Mouse (Mus musculus): Measurements from ENCODE around the gene Arid3a. TPM values are rescaled to one million over a fixed set of nuclear protein-coding genes. Genes with fewer than 3 reads are reported as not detected.

Arid3a gene
- polyA plus RNA-seq, 1 experiment from 2014 or later: 11.1 TPM

DNA sequence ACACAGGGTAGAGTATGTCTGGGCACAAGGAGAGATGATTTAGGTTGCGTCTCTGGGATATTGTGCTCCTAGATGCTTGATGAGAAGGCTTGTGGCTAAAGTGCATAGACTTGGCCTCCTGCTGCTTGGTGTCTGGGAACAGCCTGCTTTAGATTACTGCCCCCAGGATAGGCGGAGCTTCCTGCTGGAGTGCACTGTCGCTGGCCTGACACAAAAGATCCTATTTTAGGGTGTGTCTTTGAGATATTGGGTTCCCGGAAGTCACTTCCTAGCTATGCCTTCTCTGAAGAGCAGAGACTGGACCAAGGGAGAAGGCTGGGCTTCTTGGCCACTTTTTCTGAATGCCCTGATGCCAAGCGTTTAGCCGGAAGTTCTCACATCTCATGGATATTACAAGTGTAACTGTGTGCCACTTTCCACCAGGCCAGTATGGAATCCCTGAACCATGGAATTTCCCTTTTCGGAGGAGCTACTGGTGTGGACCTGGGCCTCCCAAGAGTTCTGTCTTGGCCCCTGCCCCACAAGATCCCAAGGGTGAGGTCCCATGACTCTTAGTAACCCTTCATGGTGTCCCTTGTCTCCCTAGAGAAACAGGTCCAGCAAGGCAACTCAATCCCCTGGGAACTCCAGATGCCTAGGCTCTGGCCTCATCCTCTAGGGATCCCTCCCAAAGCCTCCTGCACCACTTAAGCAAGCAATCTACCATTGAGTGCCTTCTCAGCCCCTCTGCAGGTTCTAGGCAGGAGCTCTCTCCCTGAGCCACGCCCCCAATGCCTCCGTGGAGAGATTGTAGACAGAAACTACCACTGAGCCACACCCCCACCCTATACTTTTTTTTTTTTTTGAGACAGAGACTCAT lies 76.8 kb downstream of the Arid3a start:
- DNase-seq (ENCODE audit: low spot score): no peak
- Histone ChIP-seq H3K36me3 (peaks cover 7% of the 10 kb centered on the region), H3K4me1 (replicated peaks) (peaks cover 19% of the 10 kb centered on the region), H3K4me3 (peak overlapping the region; percentile 16; the same call in 1 of the 2 replicates), H3K27me3 (ENCODE audit: insufficient read depth, poor library complexity, severe bottlenecking) (peaks cover 69% of the 10 kb centered on the region), H3K9me3 (no peaks in the 10 kb centered on the region), H3K27ac (0 out of 2 replicates have a peak overlapping the region, but pooled peaks have one; percentile 29)
- 62% methylated on average over 9 of the region's 9 CpGs for WGBS

- DNase-seq (ENCODE audit: low spot score): no peak
- H3K27ac ChIP-seq: no peak overlapping the region
- no peaks in the 10 kb centered on the region for H3K9me3 ChIP-seq
- H3K4me3 ChIP-seq: no peak overlapping the region
- peaks cover 13% of the 10 kb centered on the region for H3K36me3 ChIP-seq
- peaks cover 63% of the 10 kb centered on the region for H3K27me3 ChIP-seq (ENCODE audit: insufficient read depth, poor library complexity, severe bottlenecking)
- WGBS: 93% methylated on average over 8 of the region's 8 CpGs
- peaks cover 19% of the 10 kb centered on the region for H3K4me1 ChIP-seq (replicated peaks)
Observed at GRCm38 (mm10) chr10:80004233-80004705, 77.4 kb downstream of the Arid3a start.

Other genes with a start within 250 kb of the Arid3a start
- 243 and 244 TPM in 2 replicates for gene Cdc34, start 244.8 kb upstream of the Arid3a start, polyA plus RNA-seq (2016; fragmentation: Nextera tagmentation; extraction: Ambion mirVana)
- gene Gzmm, start 238.0 kb upstream of the Arid3a start, polyA plus RNA-seq (2016; fragmentation: Nextera tagmentation; extraction: Ambion mirVana): 0.75 and 1.2 TPM in 2 replicates
- gene Bsg, start 222.6 kb upstream of the Arid3a start, polyA plus RNA-seq (2016; fragmentation: Nextera tagmentation; extraction: Ambion mirVana): 657 and 686 TPM in 2 replicates
- gene Hcn2, start 210.4 kb upstream of the Arid3a start, polyA plus RNA-seq (2016; fragmentation: Nextera tagmentation; extraction: Ambion mirVana): 0.08 and 0.11 TPM in 2 replicates
- gene Polrmt, start 180.5 kb upstream of the Arid3a start, polyA plus RNA-seq (2016; fragmentation: Nextera tagmentation; extraction: Ambion mirVana): 47.3 and 51.6 TPM in 2 replicates
- 0.12 and 0.55 TPM in 2 replicates for gene Fgf22, start 172.0 kb upstream of the Arid3a start, polyA plus RNA-seq (2016; fragmentation: Nextera tagmentation; extraction: Ambion mirVana)
- 124 and 136 TPM in 2 replicates for gene Rnf126, start 160.1 kb upstream of the Arid3a start, polyA plus RNA-seq (2016; fragmentation: Nextera tagmentation; extraction: Ambion mirVana)
- gene Fstl3, start 149.8 kb upstream of the Arid3a start, polyA plus RNA-seq (2016; fragmentation: Nextera tagmentation; extraction: Ambion mirVana): 1.7 and 1.8 TPM in 2 replicates
- 0.10 TPM in 1 of 2 replicates, not detected in the other for gene Prss57, start 136.1 kb upstream of the Arid3a start, polyA plus RNA-seq (2016; fragmentation: Nextera tagmentation; extraction: Ambion mirVana)
- 142 and 175 TPM in 2 replicates for gene Palm, start 133.5 kb upstream of the Arid3a start, polyA plus RNA-seq (2016; fragmentation: Nextera tagmentation; extraction: Ambion mirVana)
- gene Misp, start 106.1 kb upstream of the Arid3a start, polyA plus RNA-seq (2016; fragmentation: Nextera tagmentation; extraction: Ambion mirVana): 1.0 and 2.4 TPM in 2 replicates
- 288 and 338 TPM in 2 replicates for gene Ptbp1, start 72.6 kb upstream of the Arid3a start, polyA plus RNA-seq (2016; fragmentation: Nextera tagmentation; extraction: Ambion mirVana)
- 10.0 and 15.1 TPM in 2 replicates for gene Prtn3, start 52.6 kb upstream of the Arid3a start, polyA plus RNA-seq (2016; fragmentation: Nextera tagmentation; extraction: Ambion mirVana)
- 122 and 205 TPM in 2 replicates for gene Plppr3, start 52.4 kb upstream of the Arid3a start, polyA plus RNA-seq (2016; fragmentation: Nextera tagmentation; extraction: Ambion mirVana)
- gene Elane, start 40.8 kb upstream of the Arid3a start, polyA plus RNA-seq (2016; fragmentation: Nextera tagmentation; extraction: Ambion mirVana): not detected in 2 replicates
- gene Cfd, start 36.2 kb upstream of the Arid3a start, polyA plus RNA-seq (2016; fragmentation: Nextera tagmentation; extraction: Ambion mirVana): not detected in 2 replicates
- gene Med16, start 18.1 kb upstream of the Arid3a start, polyA plus RNA-seq (2016; fragmentation: Nextera tagmentation; extraction: Ambion mirVana): 68.3 and 77.3 TPM in 2 replicates
- gene Gm26602, start 16.2 kb upstream of the Arid3a start, polyA plus RNA-seq (2016; fragmentation: Nextera tagmentation; extraction: Ambion mirVana): 2.6 and 4.5 TPM in 2 replicates
- gene Kiss1r, start 10.1 kb upstream of the Arid3a start, polyA plus RNA-seq (2016; fragmentation: Nextera tagmentation; extraction: Ambion mirVana): 0.72 and 0.80 TPM in 2 replicates
- gene R3hdm4, start 5.8 kb upstream of the Arid3a start, polyA plus RNA-seq (2016; fragmentation: Nextera tagmentation; extraction: Ambion mirVana): 130 and 152 TPM in 2 replicates
- gene Wdr18, start 33.1 kb downstream of the Arid3a start, polyA plus RNA-seq (2016; fragmentation: Nextera tagmentation; extraction: Ambion mirVana): 128 and 140 TPM in 2 replicates
- gene Grin3b, start 43.7 kb downstream of the Arid3a start, polyA plus RNA-seq (2016; fragmentation: Nextera tagmentation; extraction: Ambion mirVana): 0.35 TPM in 2 replicates
- 11.8 and 13.1 TPM in 2 replicates for gene Tmem259, start 57.3 kb downstream of the Arid3a start, polyA plus RNA-seq (2016; fragmentation: Nextera tagmentation; extraction: Ambion mirVana)
- 201 and 223 TPM in 2 replicates for gene Cnn2, start 61.5 kb downstream of the Arid3a start, polyA plus RNA-seq (2016; fragmentation: Nextera tagmentation; extraction: Ambion mirVana)
- 4.4 and 6.0 TPM in 2 replicates for gene Abca7, start 69.5 kb downstream of the Arid3a start, polyA plus RNA-seq (2016; fragmentation: Nextera tagmentation; extraction: Ambion mirVana)
- gene Arhgap45, start 89.6 kb downstream of the Arid3a start, polyA plus RNA-seq (2016; fragmentation: Nextera tagmentation; extraction: Ambion mirVana): 8.4 and 9.0 TPM in 2 replicates
- 261 and 268 TPM in 2 replicates for gene Polr2e, start 112.8 kb downstream of the Arid3a start, polyA plus RNA-seq (2016; fragmentation: Nextera tagmentation; extraction: Ambion mirVana)
- 681 and 705 TPM in 2 replicates for gene Gpx4, start 120.1 kb downstream of the Arid3a start, polyA plus RNA-seq (2016; fragmentation: Nextera tagmentation; extraction: Ambion mirVana)
- gene Sbno2, start 178.5 kb downstream of the Arid3a start, polyA plus RNA-seq (2016; fragmentation: Nextera tagmentation; extraction: Ambion mirVana): 16.8 and 17.2 TPM in 2 replicates
- gene Stk11, start 188.8 kb downstream of the Arid3a start, polyA plus RNA-seq (2016; fragmentation: Nextera tagmentation; extraction: Ambion mirVana): 18.5 and 21.1 TPM in 2 replicates
- 484 and 504 TPM in 2 replicates for gene Atp5d, start 211.6 kb downstream of the Arid3a start, polyA plus RNA-seq (2016; fragmentation: Nextera tagmentation; extraction: Ambion mirVana)
- 7.1 and 15.0 TPM in 2 replicates for gene Cbarp, start 213.8 kb downstream of the Arid3a start, polyA plus RNA-seq (2016; fragmentation: Nextera tagmentation; extraction: Ambion mirVana)
- 22.3 and 24.6 TPM in 2 replicates for gene Midn, start 221.2 kb downstream of the Arid3a start, polyA plus RNA-seq (2016; fragmentation: Nextera tagmentation; extraction: Ambion mirVana)
- 95.3 and 153 TPM in 2 replicates for gene Cirbp, start 238.9 kb downstream of the Arid3a start, polyA plus RNA-seq (2016; fragmentation: Nextera tagmentation; extraction: Ambion mirVana)
- 12.9 and 14.4 TPM in 2 replicates for gene 1600002K03Rik, start 245.9 kb downstream of the Arid3a start, polyA plus RNA-seq (2016; fragmentation: Nextera tagmentation; extraction: Ambion mirVana)